Mouse (Mus musculus) small intestine, adult 2 months (tissue): Measurements from ENCODE around the gene Atg10. TPM values are rescaled to one million over a fixed set of nuclear protein-coding genes. Genes with fewer than 3 reads are reported as not detected.

Experiments used
- H3K27ac ChIP-seq: fragments of 200-500 bp; 2 replicates; pipeline ENCODE4 v1.5.1; 2012; ENCODE audit warnings: low read depth, low read length, control low read depth, inconsistent platforms; ENCODE audit not compliant: insufficient read depth
- H3K27me3 ChIP-seq: fragments of 200-500 bp; 2 replicates; pipeline ENCODE4 v1.6.1; 2012; ENCODE audit warnings: mild to moderate bottlenecking, moderate library complexity, low read length, inconsistent platforms; ENCODE audit not compliant: control insufficient read depth, insufficient read depth
- H3K36me3 ChIP-seq: fragments of 200-500 bp; 2 replicates; pipeline ENCODE4 v1.6.1; 2012; ENCODE audit warnings: mild to moderate bottlenecking, low read length, control low read depth, inconsistent platforms; ENCODE audit not compliant: control insufficient read depth, insufficient read depth
- H3K4me1 ChIP-seq: fragments of 200-500 bp; 2 replicates; pipeline ENCODE4 v1.6.1; 2012; ENCODE audit warnings: low read length, inconsistent platforms, mixed read lengths; ENCODE audit not compliant: control insufficient read depth, insufficient read depth, insufficient read length
- H3K4me3 ChIP-seq: fragments of 200-500 bp; 2 replicates; pipeline ENCODE4 v1.5.1; 2012; ENCODE audit warnings: low read depth, mild to moderate bottlenecking, control low read depth, inconsistent platforms, low read length, moderate library complexity
- CTCF ChIP-seq: fragments of 200-500 bp; IDR thresholded peaks from 2 replicates; pipeline ENCODE4 v1.5.1; 2012; ENCODE audit warnings: low read depth, mild to moderate bottlenecking, control low read depth, inconsistent platforms, low read length, moderate library complexity, mixed read lengths; ENCODE audit not compliant: insufficient replicate concordance, insufficient read length; ENCODE audit errors: extremely low read depth
- POLR2A ChIP-seq: fragments of 200-500 bp; IDR thresholded peaks from 2 replicates; pipeline ENCODE4 v1.6.1; 2012; ENCODE audit warnings: low read depth, mild to moderate bottlenecking, control low read depth, inconsistent platforms, low read length, moderate library complexity
- whole genome bisulfite sequencing: fragments of 180-500 bp; shearing (Covaris S2); methylation state at CpG from one replicate; pipeline ENCODE4 v1.1.7; 2018; 5-methylcytosine and 5-hydroxymethylcytosine counted together
- polyA plus RNA-seq: library from polyadenylated mRNA; depleted of rRNA; stranded (reverse); fragments of >200 nt; gene quantifications from 2 replicates; pipeline ENCODE4 v1.2.3, GENCODE M21; 2012

Atg10 gene
- polyA plus RNA-seq, 1 experiment = 0.16 TPM

DNA sequence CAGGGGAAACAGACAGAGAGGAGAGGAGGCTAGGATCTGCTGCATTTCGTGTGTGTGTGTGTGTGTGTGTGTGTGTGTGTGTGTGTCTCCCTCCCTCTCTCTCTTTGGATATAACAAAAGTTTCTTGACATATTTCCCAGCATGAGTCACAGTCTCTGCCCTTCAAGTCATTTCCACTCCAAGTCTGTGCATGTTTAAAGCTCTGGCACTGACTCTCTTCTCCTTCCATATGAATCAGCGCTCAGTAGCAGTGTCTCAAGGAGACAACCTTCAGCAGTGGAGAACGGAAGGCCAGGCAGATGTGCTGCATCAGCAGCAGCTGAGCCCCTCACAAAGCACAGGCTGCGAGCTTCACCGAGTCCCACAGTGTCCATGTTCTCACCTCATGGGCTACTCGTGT is 58.6 kb downstream of the Atg10 start:
- H3K4me1 ChIP-seq = peaks cover 9% of the 10 kb centered on the region; the same call in 1 of the 2 replicates
- peak overlapping the region; percentile 21; the same call in 1 of the 2 replicates for H3K27ac ChIP-seq
- TF ChIP-seq POLR2A (no peak), CTCF (no peak)
- H3K27me3 ChIP-seq = no peaks in the 10 kb centered on the region
- H3K4me3 ChIP-seq = no peak overlapping the region
- WGBS = 76% methylated on average over 6 of the region's 6 CpGs
- no peaks in the 10 kb centered on the region for H3K36me3 ChIP-seq

- TF ChIP-seq POLR2A = no peak
- 57% methylated on average over 4 of the region's 4 CpGs for WGBS
- H3K27ac ChIP-seq = no peak overlapping the region
Observed at GRCm38 (mm10) chr13:91163292-91163691, 60.5 kb downstream of the Atg10 start.

GRCm38 (mm10) chr13:91162452-91162851 is 61.3 kb downstream of the Atg10 start:
- Histone ChIP-seq H3K4me1 (peaks cover 5% of the 10 kb centered on the region; the same call in 1 of the 2 replicates), H3K27me3 (no peaks in the 10 kb centered on the region), H3K36me3 (no peaks in the 10 kb centered on the region), H3K4me3 (no peak overlapping the region), H3K27ac (no peak overlapping the region)
- TF ChIP-seq CTCF (no peak), POLR2A (no peak)
- 54% methylated on average over 5 of the region's 5 CpGs for WGBS

More at GRCm38 (mm10) chr13:91163292-91163691, 60.5 kb downstream of the Atg10 start:
- Histone ChIP-seq H3K4me1 (peaks cover 5% of the 10 kb centered on the region; the same call in 1 of the 2 replicates), H3K27me3 (no peaks in the 10 kb centered on the region), H3K36me3 (no peaks in the 10 kb centered on the region), H3K4me3 (no peak overlapping the region)

DNA sequence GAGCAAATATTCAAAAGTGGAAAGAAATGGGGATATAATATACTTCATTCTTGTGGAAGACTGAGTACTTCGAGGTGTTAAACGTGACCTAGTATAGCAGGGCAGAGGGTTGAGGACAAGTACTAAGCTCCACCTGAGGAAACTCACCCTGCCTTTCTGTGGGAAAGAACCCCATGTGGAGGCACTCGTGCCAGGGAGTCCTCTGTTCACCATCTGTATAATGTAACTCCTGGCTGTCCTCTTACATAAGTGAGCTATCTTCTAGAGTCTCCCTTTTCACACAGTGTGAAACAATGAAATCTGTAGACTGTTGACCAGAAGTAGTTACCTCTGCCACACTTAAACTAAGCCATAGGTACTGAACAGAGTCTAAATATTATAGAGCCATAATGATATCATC is 63.2 kb downstream of the Atg10 start:
- no peaks in the 10 kb centered on the region for H3K36me3 ChIP-seq
- no peaks in the 10 kb centered on the region for H3K27me3 ChIP-seq
- H3K4me3 ChIP-seq = no peak overlapping the region
- peaks cover 6% of the 10 kb centered on the region; the same call in 1 of the 2 replicates for H3K4me1 ChIP-seq
- no peak overlapping the region for H3K27ac ChIP-seq
- TF ChIP-seq CTCF = no peak
- WGBS = 94% methylated on average over 3 of the region's 3 CpGs

GRCm38 (mm10) chr13:91159881-91160280 is 63.9 kb downstream of the Atg10 start:
- Histone ChIP-seq H3K36me3 (no peaks in the 10 kb centered on the region), H3K4me3 (no peak overlapping the region), H3K4me1 (peaks cover 8% of the 10 kb centered on the region; the same call in 1 of the 2 replicates), H3K27ac (no peak overlapping the region), H3K27me3 (no peaks in the 10 kb centered on the region)
- TF ChIP-seq POLR2A (no peak), CTCF (no peak)
- WGBS = 87% methylated on average over 2 of the region's 2 CpGs

- Histone ChIP-seq H3K4me1 (peaks cover 11% of the 10 kb centered on the region; the same call in 1 of the 2 replicates), H3K36me3 (no peaks in the 10 kb centered on the region), H3K4me3 (no peak overlapping the region), H3K27me3 (no peaks in the 10 kb centered on the region), H3K27ac (no peak overlapping the region)
- 89% methylated on average over 4 of the region's 4 CpGs for WGBS
- TF ChIP-seq CTCF (no peak), POLR2A (no peak)
Observed at GRCm38 (mm10) chr13:91157941-91158340, 65.8 kb downstream of the Atg10 start.

- Histone ChIP-seq H3K27me3 (no peaks in the 10 kb centered on the region), H3K27ac (0 out of 2 replicates have a peak overlapping the region, but pooled peaks have one; percentile 7), H3K36me3 (no peaks in the 10 kb centered on the region), H3K4me3 (no peak overlapping the region), H3K4me1 (peaks cover 11% of the 10 kb centered on the region; the same call in 1 of the 2 replicates)
- no peak for TF ChIP-seq CTCF
- no peak for TF ChIP-seq POLR2A
Observed at GRCm38 (mm10) chr13:91157429-91157828, 66.3 kb downstream of the Atg10 start.

DNA sequence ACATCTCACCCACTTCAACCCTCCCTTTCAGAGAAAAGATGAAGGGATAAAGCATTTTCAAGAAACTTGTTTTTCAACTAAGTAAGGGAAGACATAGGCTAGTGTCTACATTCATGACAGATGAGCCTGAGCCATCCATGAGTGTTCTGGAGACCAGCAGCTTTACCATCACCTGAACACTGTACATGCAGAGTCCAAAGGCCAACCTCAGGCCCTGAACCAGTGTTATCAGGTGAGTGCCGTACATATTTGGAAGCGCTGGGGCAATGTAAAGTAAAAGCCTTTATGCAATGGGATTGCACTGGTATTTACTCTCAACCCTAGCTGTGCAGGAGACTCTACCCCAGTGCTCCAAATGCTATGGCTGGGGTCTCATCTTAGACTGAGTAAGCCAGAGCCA is 66.8 kb downstream of the Atg10 start:
- 34% methylated on average over 2 of the region's 2 CpGs for WGBS
- H3K27me3 ChIP-seq = no peaks in the 10 kb centered on the region
- 0 out of 2 replicates have a peak overlapping the region, but pooled peaks have one; percentile 7 for H3K27ac ChIP-seq
- TF ChIP-seq CTCF (no peak), POLR2A (no peak)
- H3K36me3 ChIP-seq = no peaks in the 10 kb centered on the region
- no peak overlapping the region for H3K4me3 ChIP-seq
- H3K4me1 ChIP-seq = peaks cover 11% of the 10 kb centered on the region; the same call in 1 of the 2 replicates
